Mouse (Mus musculus) neural tube, embryonic 13.5 days (tissue): ENCODE data around the gene Olfr849. TPM values are rescaled to one million over a fixed set of nuclear protein-coding genes. Genes with fewer than 3 reads are reported as not detected.

ENCODE experiments used
- ATAC-seq: fragments of 200-750 bp; cut with Nextera tagmentation; 2 replicates; pipeline ENCODE4 v1.8.0; 2017; ENCODE audit warnings: low read depth, mild to moderate bottlenecking, moderate TSS enrichment, moderate library complexity
- H3K27ac ChIP-seq: fragments of 300-500 bp; sonication (generic); replicated peaks from 2 replicates; pipeline ENCODE4 v1.5.1; 2015; ENCODE audit warnings: moderate library complexity, mild to moderate bottlenecking, inconsistent platforms
- H3K27me3 ChIP-seq: fragments of 300-500 bp; sonication (generic); 2 replicates; pipeline ENCODE4 v1.6.1; 2015; ENCODE audit warnings: mild to moderate bottlenecking, inconsistent platforms
- H3K36me3 ChIP-seq: fragments of 300-500 bp; sonication (generic); 2 replicates; pipeline ENCODE4 v1.6.1; 2015; ENCODE audit warnings: mild to moderate bottlenecking, inconsistent platforms
- H3K4me1 ChIP-seq: fragments of 300-500 bp; sonication (generic); replicated peaks from 2 replicates; pipeline ENCODE4 v1.6.1; 2015; ENCODE audit warnings: inconsistent platforms
- H3K4me2 ChIP-seq: fragments of 300-500 bp; sonication (generic); 2 replicates; pipeline ENCODE4 v1.6.1; 2015; ENCODE audit warnings: inconsistent platforms, mild to moderate bottlenecking, moderate library complexity
- H3K4me3 ChIP-seq: fragments of 300-500 bp; sonication (generic); 2 replicates; pipeline ENCODE4 v1.5.1; 2015; ENCODE audit warnings: mild to moderate bottlenecking, inconsistent platforms
- H3K9ac ChIP-seq: fragments of 300-500 bp; sonication (generic); 2 replicates; pipeline ENCODE4 v1.6.1; 2015; ENCODE audit warnings: moderate library complexity, mild to moderate bottlenecking, inconsistent platforms
- H3K9me3 ChIP-seq: fragments of 300-500 bp; sonication (generic); 2 replicates; pipeline ENCODE4 v1.6.1; 2016; ENCODE audit warnings: inconsistent platforms
- WGBS: fragments of 180-500 bp; shearing (Covaris S2); methylation state at CpG from one replicate; pipeline ENCODE4 v1.1.7; 2015; 5-methylcytosine and 5-hydroxymethylcytosine counted together
- polyA plus RNA-seq: library from polyadenylated mRNA; unstranded; fragments of >200 nt; fragmentation: Nextera tagmentation; extraction: Ambion mirVana; gene quantifications from 2 replicates; pipeline ENCODE4 v1.2.1, GENCODE M21; 2015

The Olfr849 gene
- not detected in 2 replicates for polyA plus RNA-seq

GRCm38 (mm10) chr9:19439966-19440365 is at the start of gene Olfr849:
Gene Olfr849 (plus strand): TSS chr9:19440266.
- H3K9me3 ChIP-seq = peaks cover 27% of the 10 kb centered on the region
- H3K4me1 ChIP-seq = no peaks in the 10 kb centered on the region
- no peak for ATAC-seq
- no peak within 1 kb of the TSS for H3K27ac ChIP-seq
- H3K4me3 ChIP-seq = no peak within 1 kb of the TSS
- H3K9ac ChIP-seq = no peak within 1 kb of the TSS
- 91% methylated on average over 2 of the region's 2 CpGs for WGBS
- no peak within 1 kb of the TSS for H3K4me2 ChIP-seq
- no peaks in the 10 kb centered on the region for H3K27me3 ChIP-seq
- H3K36me3 ChIP-seq = no peaks in the 10 kb centered on the region

GRCm38 (mm10) chr9:19478148-19478547 is 38.1 kb downstream of the Olfr849 start, which contains the start of gene Olfr850:
Gene Olfr850 (minus strand): TSS chr9:19478248.
- H3K4me2 ChIP-seq = no peak within 1 kb of the TSS
- H3K27ac ChIP-seq = no peak within 1 kb of the TSS
- no peaks in the 10 kb centered on the region for H3K4me1 ChIP-seq
- H3K9ac ChIP-seq = no peak within 1 kb of the TSS
- peaks cover 4% of the 10 kb centered on the region; the same call in 1 of the 2 replicates for H3K9me3 ChIP-seq
- H3K36me3 ChIP-seq = no peaks in the 10 kb centered on the region
- H3K27me3 ChIP-seq = no peaks in the 10 kb centered on the region
- H3K4me3 ChIP-seq = no peak within 1 kb of the TSS
- ATAC-seq = no peak

GRCm38 (mm10) chr9:19492995-19493394 is 52.9 kb downstream of the Olfr849 start, which contains the start of gene Olfr851:
Gene Olfr851 (plus strand): TSS chr9:19493295.
- Histone ChIP-seq H3K27me3 (no peaks in the 10 kb centered on the region), H3K4me3 (no peak within 1 kb of the TSS), H3K36me3 (no peaks in the 10 kb centered on the region), H3K4me1 (no peaks in the 10 kb centered on the region), H3K27ac (no peak within 1 kb of the TSS), H3K9me3 (peaks cover 20% of the 10 kb centered on the region; the same call in 1 of the 2 replicates), H3K4me2 (no peak within 1 kb of the TSS), H3K9ac (no peak within 1 kb of the TSS)
- no peak for ATAC-seq

Other genes with a start within 250 kb of the Olfr849 start
- not detected in 2 replicates for gene Olfr843, start 188.3 kb upstream of the Olfr849 start, polyA plus RNA-seq
- gene Olfr844, start 123.9 kb upstream of the Olfr849 start, polyA plus RNA-seq = not detected in 2 replicates
- not detected in 2 replicates for gene Olfr845, start 103.8 kb upstream of the Olfr849 start, polyA plus RNA-seq
- gene Olfr846, start 76.3 kb upstream of the Olfr849 start, polyA plus RNA-seq = not detected in 2 replicates
- gene Olfr847, start 61.6 kb upstream of the Olfr849 start, polyA plus RNA-seq = not detected in 2 replicates
- gene Olfr850, start 38.0 kb downstream of the Olfr849 start, polyA plus RNA-seq = not detected in 2 replicates
- not detected in 2 replicates for gene Olfr851, start 53.0 kb downstream of the Olfr849 start, polyA plus RNA-seq
- gene Olfr853, start 100.8 kb downstream of the Olfr849 start, polyA plus RNA-seq = not detected in 2 replicates
- not detected in 2 replicates for gene Olfr854, start 127.1 kb downstream of the Olfr849 start, polyA plus RNA-seq
- not detected in 2 replicates for gene Olfr855, start 142.4 kb downstream of the Olfr849 start, polyA plus RNA-seq
- 36.8 and 37.5 TPM in 2 replicates for gene Zfp317, start 181.8 kb downstream of the Olfr849 start, polyA plus RNA-seq